Mouse (Mus musculus) liver, embryonic 14.5 days (tissue): ENCODE measurements around the gene Cyp24a1. TPM values are rescaled to one million over a fixed set of nuclear protein-coding genes. Genes with fewer than 3 reads are reported as not detected.

Source experiments
- ATAC-seq: fragments of 200-750 bp; cut with Nextera tagmentation; 2 replicates; pipeline ENCODE4 v1.8.0; 2017; ENCODE audit warnings: moderate number of reproducible peaks, mild to moderate bottlenecking, moderate library complexity; ENCODE audit not compliant: insufficient read depth
- DNase-seq, 3 experiments: peaks; one replicate each; pipeline ENCODE4 v3.0.0-alpha.2; 2012 to 2013; ENCODE audit warnings: low read depth in 3 of 3, low spot score in 3 of 3
- H3K27ac ChIP-seq: fragments of 300-500 bp; sonication (generic); 2 replicates; pipeline ENCODE4 v1.5.1; 2014; ENCODE audit warnings: moderate library complexity, mild to moderate bottlenecking, control low read depth, inconsistent platforms
- H3K27me3 ChIP-seq: fragments of 300-500 bp; sonication (generic); 2 replicates; pipeline ENCODE4 v1.6.1; 2014; ENCODE audit warnings: mild to moderate bottlenecking, low read length, moderate library complexity; ENCODE audit not compliant: control insufficient read depth, insufficient read depth
- H3K36me3 ChIP-seq: fragments of 300-500 bp; sonication (generic); replicated peaks from 2 replicates; pipeline ENCODE4 v1.6.1; 2014; ENCODE audit warnings: low read depth; ENCODE audit not compliant: control insufficient read depth, insufficient read depth
- H3K4me1 ChIP-seq, 2 experiments: fragments of 200-500 bp in 1 of 2; fragments of 300-500 bp in 1 of 2; sonication (generic) in 1 of 2; replicated peaks; 2 replicates each; pipeline ENCODE4 v1.6.1; 2012 to 2014; ENCODE audit warnings: antibody characterized with exemption in 1 of 2, inconsistent platforms in 1 of 2, low read length in 1 of 2; ENCODE audit not compliant: control insufficient read depth in 2 of 2, insufficient read depth in 2 of 2
- H3K4me2 ChIP-seq: fragments of 300-500 bp; sonication (generic); 2 replicates; pipeline ENCODE4 v1.6.1; 2014; ENCODE audit warnings: low read depth, mild to moderate bottlenecking, control low read depth, moderate library complexity
- H3K4me3 ChIP-seq, 2 experiments: fragments of 200-500 bp in 1 of 2; fragments of 300-500 bp in 1 of 2; sonication (generic) in 1 of 2; 2 replicates each; pipeline ENCODE4 v1.5.1; 2012 to 2014; ENCODE audit warnings: low read depth in 2 of 2, low read length in 2 of 2, mild to moderate bottlenecking in 2 of 2, control low read depth in 1 of 2, inconsistent platforms in 1 of 2, moderate library complexity in 1 of 2; ENCODE audit not compliant: insufficient read depth in 1 of 2
- H3K9ac ChIP-seq: fragments of 300-500 bp; sonication (generic); replicated peaks from 2 replicates; pipeline ENCODE4 v1.6.1; 2014; ENCODE audit warnings: mild to moderate bottlenecking, control low read depth, moderate library complexity
- H3K9me3 ChIP-seq: fragments of 300-500 bp; sonication (generic); 2 replicates; pipeline ENCODE4 v1.6.1; 2016; ENCODE audit warnings: low read length, mixed read lengths; ENCODE audit not compliant: control insufficient read depth
- CTCF ChIP-seq: IDR thresholded peaks from 2 replicates; pipeline ENCODE4 v1.5.1; 2016; ENCODE audit warnings: antibody characterized with exemption, low read depth, control low read depth
- EP300 ChIP-seq: IDR thresholded peaks from 2 replicates; pipeline ENCODE4 v1.6.1; 2016; ENCODE audit warnings: antibody characterized with exemption, low read depth
- WGBS: fragments of 180-500 bp; shearing (Covaris S2); extraction: QIAGEN DNeasy Blood & Tissue Kit; methylation state at CpG from one replicate; pipeline ENCODE4 v1.1.7; 2014; ENCODE audit not compliant: insufficient replicate concordance; 5-methylcytosine and 5-hydroxymethylcytosine counted together
- polyA plus RNA-seq, 2 experiments: library from polyadenylated mRNA; depleted of rRNA in 1 of 2; stranded (reverse) in 1 of 2; unstranded in 1 of 2; fragments of >200 nt; fragmentation: Nextera tagmentation in 1 of 2; extraction: Ambion mirVana in 1 of 2; gene quantifications; 2 replicates each; pipeline versions ENCODE4 v1.2.1 to v1.2.3; 2012 to 2014

The Cyp24a1 gene
- polyA plus RNA-seq, 2 experiments, result not detected

- 74% methylated on average over 7 of the region's 7 CpGs for WGBS
- Histone ChIP-seq H3K36me3 (no peaks in the 10 kb centered on the region), H3K9me3 (no peaks in the 10 kb centered on the region), H3K27ac (no peak overlapping the region), H3K27me3 (no peaks in the 10 kb centered on the region), H3K4me1 (no peaks in the 10 kb centered on the region), H3K9ac (no peak overlapping the region), H3K4me2 (no peak overlapping the region), H3K4me3 (no peak overlapping the region)
- no peak for TF ChIP-seq EP300
- no peak for TF ChIP-seq CTCF
- ATAC-seq, result no peak
- no peak for DNase-seq
Measured at GRCm38 (mm10) chr2:170529766-170530165, 32.8 kb upstream of the Cyp24a1 start.

- H3K27me3 ChIP-seq, result no peaks in the 10 kb centered on the region
- ATAC-seq, result no peak
Measured at GRCm38 (mm10) chr2:170528061-170528460, 31.1 kb upstream of the Cyp24a1 start.

GRCm38 (mm10) chr2:170526513-170526912 is 29.6 kb upstream of the Cyp24a1 start:
- Histone ChIP-seq H3K9me3 (no peaks in the 10 kb centered on the region), H3K36me3 (no peaks in the 10 kb centered on the region), H3K27me3 (no peaks in the 10 kb centered on the region), H3K27ac (no peak overlapping the region), H3K4me1 (no peaks in the 10 kb centered on the region), H3K9ac (no peak overlapping the region), H3K4me3 (no peak overlapping the region), H3K4me2 (no peak overlapping the region)
- WGBS, result 65% methylated on average over 8 of the region's 8 CpGs
- no peak for ATAC-seq
- no peak for DNase-seq
- TF ChIP-seq CTCF (no peak), EP300 (no peak)

More at GRCm38 (mm10) chr2:170528061-170528460, 31.1 kb upstream of the Cyp24a1 start:
- H3K4me3 ChIP-seq, result no peak overlapping the region
- no peaks in the 10 kb centered on the region for H3K4me1 ChIP-seq
- no peak overlapping the region for H3K9ac ChIP-seq
- H3K9me3 ChIP-seq, result no peaks in the 10 kb centered on the region
- no peaks in the 10 kb centered on the region for H3K36me3 ChIP-seq
- H3K27ac ChIP-seq, result no peak overlapping the region
- no peak overlapping the region for H3K4me2 ChIP-seq
- DNase-seq, result no peak
- WGBS, result 81% methylated on average over 16 of the region's 16 CpGs
- TF ChIP-seq EP300 (no peak), CTCF (no peak)

GRCm38 (mm10) chr2:170520321-170520971 is 23.5 kb upstream of the Cyp24a1 start:
- Histone ChIP-seq H3K4me3 (no peak overlapping the region), H3K27ac (no peak overlapping the region), H3K4me2 (no peak overlapping the region), H3K4me1 (no peaks in the 10 kb centered on the region), H3K9me3 (no peaks in the 10 kb centered on the region), H3K27me3 (no peaks in the 10 kb centered on the region), H3K9ac (no peak overlapping the region), H3K36me3 (peaks cover 13% of the 10 kb centered on the region; the same call in 1 of the 2 replicates)
- ATAC-seq (peak; percentile 59; the same call in 1 of the 2 replicates), DNase-seq (peak in 2 of 3 experiments; percentile 35 to 37)
- no peak for TF ChIP-seq EP300
- peak; percentile 45 for TF ChIP-seq CTCF
- 10% methylated on average over 7 of the region's 7 CpGs for WGBS

GRCm38 (mm10) chr2:170513756-170514155 is 16.8 kb upstream of the Cyp24a1 start:
- Histone ChIP-seq H3K4me2 (no peak overlapping the region), H3K9me3 (no peaks in the 10 kb centered on the region), H3K4me1 (peaks cover 5 to 11% of the 10 kb centered on the region in 2 experiments; a peak in 3 of 4 replicates), H3K27ac (no peak overlapping the region), H3K27me3 (no peaks in the 10 kb centered on the region), H3K9ac (no peak overlapping the region), H3K36me3 (peaks cover 8% of the 10 kb centered on the region; the same call in 1 of the 2 replicates), H3K4me3 (no peak overlapping the region)
- DNase-seq (no peak), ATAC-seq (no peak)
- TF ChIP-seq CTCF, result no peak
- no peak for TF ChIP-seq EP300
- WGBS, result 79% methylated on average over 12 of the region's 12 CpGs
